Mouse (Mus musculus): ENCODE results near the gene Syngap1.

DNA sequence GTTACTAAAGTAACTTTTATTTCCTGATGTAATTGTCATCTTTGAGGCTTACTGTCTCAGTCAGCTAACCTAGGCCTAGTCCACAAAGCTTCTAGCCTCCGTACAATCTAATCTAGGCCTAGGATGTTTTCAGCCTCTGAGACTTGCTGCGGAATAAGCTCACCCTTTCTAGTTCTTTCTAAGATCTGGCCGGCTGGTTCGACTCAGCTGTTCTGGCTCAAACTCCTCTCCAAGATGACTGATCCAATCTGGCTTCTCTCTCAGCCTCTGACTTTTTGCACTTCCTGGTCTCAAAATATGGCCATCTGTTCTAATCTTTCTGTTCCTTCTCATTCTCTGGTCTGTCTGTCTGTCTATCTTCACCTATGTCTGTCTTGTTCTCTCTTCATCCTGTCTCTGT, 42.3 kb downstream of the Syngap1 start:
- TF ChIP-seq TBP (IDR thresholded peaks at IDR 0.05; ENCODE audit: low read depth, low read length): no peak
- TF ChIP-seq BHLHE40 (IDR thresholded peaks at IDR 0.05; ENCODE audit: borderline replicate concordance, low read depth, low read length): no peak
- TF ChIP-seq CHD2 (IDR thresholded peaks at IDR 0.05; ENCODE audit: low read length): no peak
- no peak for TF ChIP-seq POLR2A (IDR thresholded peaks at IDR 0.05; ENCODE audit: control insufficient read depth in 1 of 2, insufficient read depth in 1 of 2, low read depth in 1 of 2, low read length in 2 of 2, poor library complexity in 1 of 2)
- no peak for TF ChIP-seq EP300 (IDR thresholded peaks at IDR 0.05; ENCODE audit: low read depth in 1 of 2, low read length in 2 of 2)
- TF ChIP-seq USF1 (IDR thresholded peaks at IDR 0.05; ENCODE audit: low read depth, low read length): no peak
- no peak for TF ChIP-seq ZKSCAN1 (IDR thresholded peaks at IDR 0.05; ENCODE audit: low read depth, low read length)
- TF ChIP-seq CTCF (IDR thresholded peaks at IDR 0.05 in 2 of 3, conservative IDR thresholded peaks at IDR 0.05 in 1 of 3; ENCODE audit: control insufficient read depth in 1 of 3, insufficient read depth in 1 of 3, low read depth in 2 of 3, low read length in 3 of 3, poor library complexity in 1 of 3, severe bottlenecking in 1 of 3): no peak

Measured in MEL (cell line).